Mouse (Mus musculus) layer of hippocampus, adult 8-10 months (tissue): ENCODE results near the gene Kctd20. TPM values are rescaled to one million over a fixed set of nuclear protein-coding genes. Genes with fewer than 3 reads are reported as not detected.

ENCODE experiments used
- DNase-seq, 2 experiments: peaks; one replicate each; pipeline ENCODE4 v3.0.0; 2022; ENCODE audit warnings: low spot score in 2 of 2
- total RNA-seq, 4 experiments: library from RNA; stranded (reverse); gene quantifications; 2 replicates each; pipeline ENCODE4 v1.2.4; 2022

Kctd20 gene
- total RNA-seq, 4 experiments from 2014 or later = 56.0 to 80.0 (median 62.1) TPM

GRCm38 (mm10) chr17:28931436-28932211 is 20.1 kb upstream of the Kctd20 start:
- DNase-seq = no peak

GRCm38 (mm10) chr17:28932274-28932673 is 19.5 kb upstream of the Kctd20 start:
- DNase-seq = no peak

DNA sequence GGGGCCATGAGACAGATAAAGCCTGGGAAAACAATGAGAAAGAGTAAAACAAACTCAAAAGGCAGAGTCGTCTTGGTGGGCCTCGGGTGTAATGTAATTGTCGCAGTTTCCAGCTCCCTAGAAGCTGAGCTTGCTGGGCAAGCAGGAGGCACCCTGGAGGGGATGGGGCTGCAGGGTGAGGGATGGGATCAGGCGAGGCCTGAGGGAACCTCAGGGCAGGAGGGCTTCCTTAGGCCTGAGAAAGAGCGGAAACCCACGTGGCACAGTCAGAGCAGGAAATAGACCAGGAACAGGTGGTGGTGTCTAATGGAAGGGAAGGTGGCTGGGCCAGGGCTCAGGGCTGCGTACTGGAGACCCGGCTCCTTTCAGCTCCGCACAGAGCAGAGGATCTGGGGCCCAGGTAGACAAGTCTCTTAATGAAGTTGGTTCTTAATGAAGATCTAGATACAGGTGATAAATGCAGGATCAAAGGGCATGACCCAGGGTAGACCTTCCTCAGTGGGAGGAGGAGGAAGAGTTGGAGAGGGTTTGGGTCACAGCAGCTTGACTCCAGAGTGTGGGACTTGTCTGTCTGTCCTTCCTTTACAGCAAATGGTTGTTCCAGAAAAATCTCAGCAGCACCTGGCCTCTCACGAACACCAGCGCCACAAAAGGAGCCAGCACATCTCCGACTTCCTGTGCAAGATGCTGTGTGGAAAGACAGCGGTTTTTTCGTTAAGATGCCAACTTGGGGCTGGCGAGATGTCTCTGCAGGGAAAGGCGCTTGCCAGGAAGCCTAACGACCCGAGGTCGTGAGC is 17.4 kb upstream of the Kctd20 start:
- DNase-seq = no peak

DNA sequence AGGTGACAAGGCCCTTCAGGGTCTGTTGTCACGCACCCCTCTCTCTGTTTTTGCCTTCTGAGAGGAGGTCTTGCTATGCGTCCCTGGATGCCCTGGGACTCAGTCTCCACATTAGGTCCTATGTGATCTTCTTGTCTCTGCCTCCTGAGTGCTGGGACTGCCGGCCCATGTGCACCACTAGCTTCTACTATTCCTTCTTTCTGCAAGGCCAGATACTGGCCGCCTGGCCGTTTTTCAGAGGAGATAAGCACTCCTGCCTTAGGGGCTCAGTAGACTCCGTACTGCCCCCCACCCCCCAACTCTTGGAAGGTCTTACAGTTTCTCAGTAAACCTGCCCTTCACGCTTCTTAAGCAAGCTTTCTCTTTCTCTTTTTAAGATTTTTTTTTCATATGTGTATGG is 15.6 kb upstream of the Kctd20 start:
- no peak for DNase-seq

GRCm38 (mm10) chr17:28936622-28937345 is 15.0 kb upstream of the Kctd20 start:
- DNase-seq = no peak

DNA sequence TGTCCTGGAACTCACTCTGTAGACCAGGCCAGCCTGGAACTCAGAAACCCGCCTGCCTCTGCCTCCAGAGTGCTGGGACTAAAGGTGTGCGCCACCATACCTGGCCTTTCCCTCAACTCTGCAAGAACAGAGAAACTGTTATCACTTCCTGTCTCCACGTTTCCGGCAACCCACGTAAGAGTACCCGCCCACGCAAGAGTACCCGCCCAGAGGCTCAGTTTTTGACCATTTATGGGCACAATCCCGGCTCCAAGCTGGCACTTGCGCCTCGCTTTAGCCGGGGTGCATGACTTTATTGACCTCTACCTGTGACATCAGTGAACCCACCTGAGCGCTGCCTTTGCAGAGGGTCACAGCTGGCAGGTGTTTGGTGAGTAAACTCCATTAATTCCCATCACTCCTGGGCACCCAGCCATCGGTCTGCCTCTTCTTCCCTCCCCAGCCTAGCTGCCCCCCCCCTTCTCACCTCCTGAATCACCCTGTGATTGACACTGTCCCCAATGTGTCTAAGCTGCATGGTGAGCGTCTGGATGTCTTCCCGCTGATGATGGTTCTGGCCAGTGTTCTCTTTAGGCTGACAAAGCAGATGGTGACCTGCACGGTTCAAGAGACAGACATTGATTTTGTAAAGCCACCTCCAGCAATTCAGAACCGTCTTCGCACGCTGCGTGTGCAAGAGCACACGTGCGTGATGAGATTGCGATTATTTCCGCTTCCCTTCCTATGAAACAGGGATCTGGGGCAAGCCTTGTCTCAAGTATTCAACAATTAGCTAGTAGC is 10.8 kb upstream of the Kctd20 start:
- DNase-seq = no peak

DNA sequence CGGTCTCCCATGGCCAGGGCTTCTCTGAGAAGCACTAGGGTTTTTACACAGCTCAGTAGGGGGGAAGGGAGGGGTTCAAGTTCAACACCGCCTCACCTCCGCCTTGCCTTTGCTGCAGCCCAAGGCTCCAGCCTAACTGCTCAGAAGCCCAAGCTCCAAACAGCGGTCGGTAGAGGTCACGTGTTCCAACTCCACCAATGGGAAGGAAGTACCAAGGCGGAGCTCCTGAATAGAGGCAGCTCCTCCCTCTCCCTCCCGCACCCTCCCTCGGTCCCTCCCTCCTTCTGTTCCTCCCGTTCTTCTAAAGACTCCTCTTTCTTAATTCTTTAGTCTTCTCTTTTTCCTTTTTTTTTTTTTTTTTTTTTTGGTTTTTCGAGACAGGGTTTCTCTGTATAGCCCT is 9.6 kb upstream of the Kctd20 start:
- DNase-seq = no peak

- no peak for DNase-seq
These were observed 8.0 kb upstream of the Kctd20 start, which contains the start of gene Pxt1 for GRCm38 (mm10) chr17:28943740-28944139. Pxt1 (minus strand) TSS chr17:28943840.

- no peak for DNase-seq
These were observed 7.3 kb upstream of the Kctd20 start for GRCm38 (mm10) chr17:28944481-28944880.

DNA sequence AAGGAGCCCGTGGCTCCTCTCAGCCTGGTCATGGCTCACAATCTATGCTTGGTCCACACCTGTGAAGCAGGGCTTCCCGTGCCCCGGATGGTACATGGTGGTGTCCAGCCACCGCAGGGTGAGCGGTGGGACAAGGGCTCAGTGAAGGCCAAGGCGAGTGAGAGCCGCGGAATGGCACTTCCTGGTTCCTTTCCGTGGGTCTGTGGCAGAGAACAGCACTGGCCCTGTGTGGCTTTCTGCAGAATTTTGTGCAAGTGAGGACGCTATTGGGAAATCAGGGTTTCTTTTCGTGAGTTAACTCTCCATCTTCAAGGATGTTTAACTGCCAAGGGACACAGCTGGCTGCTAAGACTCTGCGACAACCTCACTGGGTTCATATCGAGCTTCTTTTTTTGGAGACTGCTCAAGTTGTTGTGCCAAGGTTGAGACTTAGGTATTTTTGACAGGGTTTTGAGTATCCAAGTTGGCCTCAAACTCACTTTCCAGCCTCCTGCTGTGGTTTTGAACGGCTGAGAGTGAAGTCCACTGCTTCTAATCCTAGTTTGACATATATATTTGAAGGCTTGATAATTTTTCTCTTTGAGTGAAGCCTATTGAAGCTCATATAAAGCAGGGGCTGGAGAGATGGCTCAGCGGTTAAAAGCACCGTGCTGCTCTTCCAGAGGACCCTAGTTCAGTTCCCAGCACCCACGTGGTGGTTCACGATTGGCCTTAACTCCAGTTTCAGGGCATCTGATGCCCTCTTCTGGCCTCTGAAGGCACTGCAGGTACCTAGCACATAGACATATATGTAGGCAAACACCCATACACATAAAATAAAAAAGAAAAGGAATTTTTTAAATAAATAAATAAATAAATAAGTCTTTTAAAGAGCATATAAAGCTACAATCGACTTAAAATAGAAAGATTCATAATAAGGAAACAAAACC is 4.5 kb upstream of the Kctd20 start:
- no peak for DNase-seq

GRCm38 (mm10) chr17:28948661-28949060 is 3.1 kb upstream of the Kctd20 start:
- no peak for DNase-seq

DNA sequence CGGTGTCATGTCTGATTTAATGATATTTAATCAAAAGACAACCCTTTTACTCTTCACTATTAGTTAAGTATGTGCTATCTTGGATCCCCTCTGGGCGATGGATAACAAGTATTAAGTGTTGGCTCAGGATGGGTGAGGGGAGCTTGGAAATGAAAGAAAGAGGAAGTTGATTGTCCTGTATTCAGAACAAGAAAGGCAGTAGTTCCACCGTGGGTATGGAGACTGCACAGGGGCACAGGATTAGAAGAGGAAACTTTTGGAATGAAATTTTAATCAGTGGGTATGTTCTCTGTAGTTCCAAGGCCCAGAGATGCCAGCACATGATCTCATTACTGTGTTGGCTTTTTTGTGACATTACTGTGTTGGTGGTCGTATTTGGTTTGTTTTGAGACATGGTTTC is 999 bp upstream of the Kctd20 start:
- no peak for DNase-seq

- DNase-seq = no peak
These were observed 1.5 kb downstream of the Kctd20 start for GRCm38 (mm10) chr17:28953251-28953650.

DNA sequence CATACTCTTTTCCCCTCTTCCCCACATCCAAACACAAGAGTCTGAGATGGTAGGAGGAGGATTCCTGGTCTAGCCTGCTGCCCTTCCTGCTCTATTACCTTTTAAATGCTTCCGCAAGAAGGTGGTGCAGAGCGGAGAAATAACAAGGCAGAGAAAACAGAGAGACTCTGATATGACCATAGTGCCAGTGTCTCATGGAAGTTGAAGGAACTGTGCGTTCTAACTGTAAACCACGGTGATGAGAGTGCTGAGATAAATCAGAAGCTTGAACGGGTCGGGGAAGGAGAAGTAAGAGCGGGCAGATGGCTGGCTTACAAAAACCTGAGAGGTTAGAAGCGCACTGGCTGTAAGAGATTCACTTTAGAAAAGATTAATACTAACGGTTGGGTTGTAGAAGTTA is 2.7 kb downstream of the Kctd20 start:
- no peak for DNase-seq

GRCm38 (mm10) chr17:28960597-28960996 is 8.8 kb downstream of the Kctd20 start:
- no peak for DNase-seq

DNA sequence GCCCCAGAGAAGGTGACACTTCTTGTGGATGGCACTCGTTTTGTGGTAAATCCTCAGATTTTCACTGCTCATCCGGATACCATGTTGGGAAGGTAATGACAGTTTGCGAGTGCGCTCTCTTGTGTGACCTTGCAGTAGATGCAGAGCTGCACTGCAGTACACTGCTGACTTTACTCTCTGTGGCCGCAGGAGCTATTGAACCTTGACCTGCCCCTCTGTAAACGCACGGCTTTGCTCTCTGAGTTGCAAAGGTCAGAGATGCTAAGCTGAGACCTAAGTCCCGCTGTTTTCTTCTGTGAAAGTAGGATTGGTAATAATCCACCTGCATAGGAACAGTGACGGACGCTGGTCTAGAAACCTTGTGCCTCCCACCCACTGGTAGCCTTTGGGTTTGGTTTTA is 9.8 kb downstream of the Kctd20 start:
- DNase-seq = no peak

DNA sequence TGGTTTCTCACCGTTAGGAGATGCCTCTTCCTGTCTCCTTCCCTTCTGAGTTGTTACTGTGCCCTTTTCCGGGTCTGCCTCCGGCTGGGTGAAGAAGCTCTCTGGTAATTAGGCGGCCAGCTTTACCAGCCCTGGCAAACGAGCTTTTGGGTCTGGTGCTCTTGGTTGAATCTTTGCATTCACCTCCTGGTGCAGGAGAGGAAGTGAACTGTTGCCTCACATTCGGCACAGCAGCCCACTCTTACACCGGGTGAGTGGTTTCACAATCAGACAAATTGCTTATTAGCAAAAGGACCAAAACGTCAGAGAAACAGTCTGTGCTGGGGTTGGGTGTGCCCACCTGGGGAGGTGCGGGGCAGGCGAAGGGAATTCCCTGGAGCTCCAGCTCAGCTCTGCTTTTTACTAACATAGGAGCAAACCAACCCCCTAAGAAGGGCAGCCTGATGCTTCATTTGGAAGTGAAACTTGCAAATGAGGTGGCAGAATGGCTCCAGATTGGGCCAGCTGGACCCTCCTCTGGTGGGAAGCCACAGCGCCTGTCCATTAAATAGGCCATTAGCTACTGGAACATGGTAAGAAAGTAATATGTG is 15.4 kb downstream of the Kctd20 start:
- DNase-seq = no peak

DNA sequence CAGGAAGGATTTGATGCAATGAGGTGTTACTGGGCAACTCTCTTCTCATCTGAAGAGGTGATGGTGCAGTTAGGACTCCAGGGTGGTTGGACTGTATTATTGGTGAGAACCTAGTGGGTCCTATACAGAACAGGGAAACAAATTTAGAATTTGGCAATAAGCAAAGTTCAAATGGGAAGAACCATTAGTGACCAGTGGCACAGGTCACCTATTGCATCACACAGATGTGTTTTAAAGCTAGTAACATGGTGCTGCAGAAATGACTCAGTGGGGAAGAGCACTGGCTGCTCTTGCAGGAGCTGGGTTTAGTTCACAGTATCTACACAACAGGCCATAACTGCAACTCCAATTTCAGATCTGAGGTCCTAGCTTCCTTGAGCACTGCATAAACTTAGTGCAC is 18.4 kb downstream of the Kctd20 start:
- DNase-seq = no peak

- DNase-seq = no peak
These were observed 27.3 kb downstream of the Kctd20 start for GRCm38 (mm10) chr17:28979091-28979490.

GRCm38 (mm10) chr17:28981081-28981480 is 29.3 kb downstream of the Kctd20 start:
- DNase-seq = no peak
